Mouse (Mus musculus) CH12.LX (cell line): ENCODE results near the gene Polr2g. TPM values are rescaled to one million over a fixed set of nuclear protein-coding genes. Genes with fewer than 3 reads are reported as not detected.

ENCODE experiments used
- DNase-seq: peaks from one replicate; pipeline ENCODE4 v3.0.0-alpha.2; 2013; ENCODE audit errors: extremely low read depth
- H3K27ac ChIP-seq: 2 replicates; pipeline ENCODE4 v1.5.1; 2012; ENCODE audit warnings: low read depth, mild to moderate bottlenecking, control low read depth, moderate library complexity; ENCODE audit not compliant: insufficient read depth
- H3K27me3 ChIP-seq: replicated peaks from 2 replicates; pipeline ENCODE3; 2012; ENCODE audit warnings: inconsistent platforms
- H3K36me3 ChIP-seq, 2 experiments: replicated peaks in 1 of 2; 2 replicates each; pipeline versions ENCODE3 to v1.6.1; 2012; ENCODE audit warnings: inconsistent platforms in 1 of 2, low read length in 1 of 2, mild to moderate bottlenecking in 1 of 2, mixed read lengths in 1 of 2, moderate library complexity in 1 of 2; ENCODE audit not compliant: control insufficient read depth in 1 of 2, insufficient read depth in 1 of 2
- H3K4me1 ChIP-seq, 2 experiments: 2 replicates each; pipeline ENCODE4 v1.6.1; 2012; ENCODE audit warnings: inconsistent platforms in 1 of 2, moderate library complexity in 1 of 2; ENCODE audit not compliant: insufficient read depth in 2 of 2, control insufficient read depth in 1 of 2
- H3K4me2 ChIP-seq: 2 replicates; pipeline ENCODE4 v1.6.1; 2012; ENCODE audit warnings: low read depth, mild to moderate bottlenecking, control low read depth; ENCODE audit not compliant: poor library complexity, insufficient read depth, severe bottlenecking
- H3K4me3 ChIP-seq, 3 experiments: fragments of 150-350 bp in 1 of 3; sonication (generic) in 1 of 3; replicated peaks in 1 of 3; 2 replicates each; pipeline versions ENCODE3 to v1.5.1; 2011 to 2012; ENCODE audit warnings: low read depth in 2 of 3, low read length in 2 of 3, mild to moderate bottlenecking in 2 of 3, moderate library complexity in 2 of 3, control low read depth in 1 of 3, improper control_type of control experiment in 1 of 3, inconsistent platforms in 1 of 3, mixed read lengths in 1 of 3; ENCODE audit not compliant: poor library complexity in 1 of 3
- H3K79me2 ChIP-seq: replicated peaks from 2 replicates; pipeline ENCODE4 v1.6.1; 2012; ENCODE audit warnings: mild to moderate bottlenecking, moderate library complexity; ENCODE audit not compliant: control insufficient read depth, poor library complexity, insufficient read depth, severe bottlenecking; ENCODE audit errors: extremely low read depth
- H3K9ac ChIP-seq: 2 replicates; pipeline ENCODE4 v1.6.1; 2012; ENCODE audit warnings: low read depth, mild to moderate bottlenecking, control low read depth, moderate library complexity; ENCODE audit not compliant: insufficient read depth
- H3K9me3 ChIP-seq: replicated peaks from 2 replicates; pipeline ENCODE3; 2012; ENCODE audit warnings: low read length, inconsistent platforms, mixed read lengths
- BHLHE40 ChIP-seq: IDR thresholded peaks from 2 replicates; pipeline ENCODE4 v1.6.1; 2011; ENCODE audit warnings: mild to moderate bottlenecking, low read depth, low read length, improper control_type of control experiment
- IRF4 ChIP-seq: IDR thresholded peaks from 2 replicates; pipeline ENCODE4 v1.6.1; 2014; ENCODE audit warnings: low read depth, mild to moderate bottlenecking, inconsistent platforms, low read length, improper control_type of control experiment
- MAX ChIP-seq: IDR thresholded peaks from 2 replicates; pipeline ENCODE4 v1.6.1; 2011; ENCODE audit warnings: low read length, improper control_type of control experiment
- MXI1 ChIP-seq: IDR thresholded peaks from 2 replicates; pipeline ENCODE4 v1.6.1; 2011; ENCODE audit warnings: mild to moderate bottlenecking, low read depth, low read length, improper control_type of control experiment
- MYC ChIP-seq: IDR thresholded peaks from 2 replicates; pipeline ENCODE4 v1.6.1; 2011; ENCODE audit warnings: low read depth, mild to moderate bottlenecking, improper control_type of control experiment, low read length
- NELFE ChIP-seq: IDR thresholded peaks from 2 replicates; pipeline ENCODE4 v1.6.1; 2011; ENCODE audit warnings: low read depth, low read length, improper control_type of control experiment
- POLR2A ChIP-seq: IDR thresholded peaks from 2 replicates; pipeline ENCODE4 v1.6.1; 2011; ENCODE audit warnings: low read depth, mild to moderate bottlenecking, improper control_type of control experiment, low read length
- POLR2AphosphoS2 ChIP-seq: IDR thresholded peaks from 2 replicates; pipeline ENCODE4 v1.6.1; 2011; ENCODE audit warnings: low read depth, low read length, improper control_type of control experiment
- RAD21 ChIP-seq: IDR thresholded peaks from 2 replicates; pipeline ENCODE4 v1.6.1; 2011; ENCODE audit warnings: low read depth, mild to moderate bottlenecking, low read length, improper control_type of control experiment, moderate library complexity
- RCOR1 ChIP-seq: conservative IDR thresholded peaks from 2 replicates; pipeline ENCODE4 v1.6.1; 2012; ENCODE audit warnings: low read depth, mild to moderate bottlenecking, inconsistent platforms, low read length, improper control_type of control experiment
- SMC3 ChIP-seq: IDR thresholded peaks from 2 replicates; pipeline ENCODE4 v1.6.1; 2011; ENCODE audit warnings: low read depth, low read length, improper control_type of control experiment
- UBTF ChIP-seq: IDR thresholded peaks from 2 replicates; pipeline ENCODE4 v1.6.1; 2012; ENCODE audit warnings: low read depth, mild to moderate bottlenecking, inconsistent platforms, low read length, improper control_type of control experiment, moderate library complexity
- ZNF384 ChIP-seq: IDR thresholded peaks from 2 replicates; pipeline ENCODE4 v1.6.1; 2012; ENCODE audit warnings: low read depth, low read length, improper control_type of control experiment, inconsistent platforms
- dilution Hi-C: fragments of 300-500 bp; cut with MboI; formaldehyde crosslinking; loops from 2 replicates; pipeline ENCODE4 v1.14.3; 2020; ENCODE audit warnings: low sequenced_read_pairs; ENCODE audit not compliant: extremely low pct_unique_long_range_greater_than_20kb, extremely low pct_ligation_motif_present
- in situ Hi-C: fragments of 300-500 bp; cut with MboI; formaldehyde crosslinking; loops from 3 replicates; pipeline ENCODE4 v1.14.3; 2019; ENCODE audit warnings: low sequenced_read_pairs, low pct_ligation_motif_present, low pct_unique_long_range_greater_than_20kb, mixed read lengths
- polyA plus RNA-seq: library from polyadenylated mRNA; unstranded; fragments of >175 nt; gene quantifications from 2 replicates; pipeline ENCODE4 v1.2.1, GENCODE M21; 2012; ENCODE audit warnings: low read depth; ENCODE audit not compliant: insufficient read length
- total RNA-seq, 2 experiments: library from RNA; depleted of rRNA; stranded (reverse); fragments of 300-350 nt in 1 of 2; fragments of >200 nt in 1 of 2; gene quantifications; 2 replicates each; pipeline ENCODE4 v1.2.3; 2012 to 2014

The Polr2g gene
- total and polyA plus RNA-seq, 3 experiments = 148 to 173 (median 157) TPM

DNA sequence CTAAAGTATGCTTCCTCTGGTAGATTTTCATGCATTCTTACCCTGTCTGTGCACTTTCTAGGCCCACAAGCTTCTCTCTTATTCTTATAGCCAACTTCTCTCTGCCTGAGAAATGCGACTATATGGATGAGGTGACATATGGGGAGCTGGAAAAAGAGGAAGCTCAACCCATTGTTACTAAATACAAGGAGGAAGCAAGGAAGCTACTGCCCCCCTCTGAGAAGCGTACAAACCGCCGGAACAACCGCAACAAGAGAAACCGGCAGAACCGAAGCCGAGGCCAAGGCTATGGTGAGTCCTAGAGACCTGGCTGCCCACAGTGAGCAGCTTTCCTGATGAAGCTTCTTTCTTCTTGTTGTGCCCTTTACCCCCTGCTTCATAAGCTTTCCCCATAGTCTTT is 31.3 kb upstream of the Polr2g start, which contains the start of gene AC129217.1:
Gene AC129217.1 (plus strand): TSS at position 114 of the 400 bp plus-strand sequence.
- H3K4me2 ChIP-seq = no peak within 1 kb of the TSS
- H3K79me2 ChIP-seq = peaks cover 19% of the 10 kb centered on the region
- no peaks in the 10 kb centered on the region; a peak in 1 of 4 replicates for H3K4me1 ChIP-seq
- TF ChIP-seq UBTF = no peak
- no peak for TF ChIP-seq MYC
- TF ChIP-seq MAX = no peak
- TF ChIP-seq POLR2A = no peak
- no peak for TF ChIP-seq RAD21
- TF ChIP-seq NELFE = no peak
- no peak for TF ChIP-seq RCOR1
- TF ChIP-seq ZNF384 = no peak
- TF ChIP-seq POLR2AphosphoS2 = no peak
- TF ChIP-seq IRF4 = no peak
- no peak within 1 kb of the TSS for H3K4me3 ChIP-seq
- no peak within 1 kb of the TSS for H3K27ac ChIP-seq
- no peaks in the 10 kb centered on the region for H3K27me3 ChIP-seq
- no peak for DNase-seq
- dilution Hi-C loops (no loop called here), in situ Hi-C loops (loop anchor here (25.0 kb wide), 1 partner anchor 1033 kb away; no protein-coding TSS in a partner anchor)
- no peak within 1 kb of the TSS for H3K9ac ChIP-seq
- no peaks in the 10 kb centered on the region for H3K9me3 ChIP-seq
- H3K36me3 ChIP-seq = peaks cover 81 to 97% of the 10 kb centered on the region in 2 experiments

DNA sequence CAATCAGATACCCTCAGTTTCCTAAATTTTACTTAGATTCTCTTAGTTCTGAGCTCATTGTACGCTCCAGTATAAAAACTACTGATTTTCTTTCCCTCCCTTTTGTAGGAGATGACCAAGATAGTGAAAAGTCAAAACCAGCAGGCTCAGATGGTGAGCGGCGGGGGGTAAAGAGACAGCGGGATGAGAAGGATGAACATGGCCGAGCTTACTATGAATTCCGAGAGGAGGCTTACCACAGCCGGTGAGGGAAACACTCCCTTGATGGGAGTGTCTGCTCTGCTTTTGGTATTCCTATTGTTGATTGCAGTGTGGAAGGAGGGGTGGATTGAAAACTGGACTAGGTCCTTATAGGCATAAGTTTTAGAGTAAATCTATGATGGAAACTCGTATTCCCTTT is 24.3 kb upstream of the Polr2g start:
- in situ Hi-C loops (no loop called here), dilution Hi-C loops (no loop called here)
- Histone ChIP-seq H3K79me2 (peaks cover 61% of the 10 kb centered on the region), H3K9me3 (no peaks in the 10 kb centered on the region), H3K27ac (no peak overlapping the region), H3K27me3 (no peaks in the 10 kb centered on the region), H3K36me3 (peaks cover 42 to 53% of the 10 kb centered on the region in 2 experiments), H3K4me1 (peaks cover 0 to 10% of the 10 kb centered on the region in 2 experiments; a peak in 2 of 4 replicates), H3K9ac (peak overlapping the region; percentile 89; the same call in 1 of the 2 replicates), H3K4me3 (peak overlapping the region in 2 of 3 experiments; percentile 23 to 46), H3K4me2 (peak overlapping the region; percentile 72)
- no peak for DNase-seq
- TF ChIP-seq SMC3 = no peak

DNA sequence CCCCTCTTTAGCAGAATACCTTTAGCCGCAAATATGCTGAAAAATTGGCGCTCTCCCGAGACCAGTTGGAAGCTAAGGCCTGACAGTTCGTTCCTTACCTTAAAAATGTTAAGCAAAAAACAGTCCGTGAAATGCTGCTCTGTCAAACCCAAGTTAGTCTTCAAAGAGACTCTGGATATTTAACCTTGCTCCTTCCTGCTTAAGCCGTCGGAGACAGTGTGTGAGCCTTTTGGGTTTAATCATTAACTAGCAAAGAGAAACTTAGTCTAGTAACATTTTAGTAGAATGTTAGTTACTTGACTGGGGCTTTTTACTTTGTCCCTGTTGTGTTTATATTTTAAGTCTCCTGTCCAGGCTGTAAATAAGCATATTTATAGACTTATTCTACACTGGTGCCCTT is 22.8 kb upstream of the Polr2g start:
- dilution Hi-C loops = no loop called here
- Histone ChIP-seq H3K4me1 (peaks cover 3 to 22% of the 10 kb centered on the region in 2 experiments), H3K27ac (no peak overlapping the region), H3K4me2 (peak overlapping the region; percentile 82; the same call in 1 of the 2 replicates), H3K9me3 (no peaks in the 10 kb centered on the region), H3K4me3 (peak overlapping the region; percentile 96 to 98 (median 96)), H3K79me2 (peaks cover 70% of the 10 kb centered on the region), H3K36me3 (peaks cover 34 to 47% of the 10 kb centered on the region in 2 experiments), H3K27me3 (no peaks in the 10 kb centered on the region), H3K9ac (peak overlapping the region; percentile 89)
- TF ChIP-seq BHLHE40 (no peak), MXI1 (peak; percentile 39)
- in situ Hi-C loops = no loop called here
- no peak for DNase-seq
